Mouse (Mus musculus) megakaryocyte, embryonic 14.5 days (primary cell): ENCODE results near the gene Ncoa6.

Experiments
- FLI1 ChIP-seq: IDR thresholded peaks from 2 replicates; pipeline ENCODE4 v1.6.1; 2012; ENCODE audit warnings: low read length, inconsistent platforms, mixed read lengths
- GATA1 ChIP-seq: IDR thresholded peaks from 3 replicates; pipeline ENCODE4 v1.6.1; 2012; ENCODE audit warnings: mixed read lengths, low read length, inconsistent platforms, borderline replicate concordance

DNA sequence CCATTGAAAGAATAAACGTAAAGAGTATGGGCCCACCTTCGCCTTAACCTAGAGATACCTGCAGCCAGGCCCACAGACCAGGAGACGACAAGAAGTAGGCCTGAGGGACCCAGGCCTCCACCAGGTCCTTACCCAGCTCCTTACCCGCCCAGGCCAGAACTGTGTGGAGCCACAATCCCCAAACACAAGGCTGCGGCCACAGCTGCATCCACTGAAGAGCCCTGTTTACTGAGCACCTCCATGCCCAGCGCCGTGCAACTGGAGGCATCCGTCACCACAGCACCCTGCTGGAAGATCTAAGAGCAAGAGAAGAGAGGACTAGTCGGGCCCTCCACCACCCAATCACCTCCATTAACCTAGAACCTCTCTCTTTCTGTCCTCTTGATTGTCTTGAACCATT, 32.1 kb upstream of the Ncoa6 start:
- TF ChIP-seq GATA1 (no peak), FLI1 (no peak)
